Mouse (Mus musculus): ENCODE measurements around the gene Gfi1b. TPM values are rescaled to one million over a fixed set of nuclear protein-coding genes. Genes with fewer than 3 reads are reported as not detected.

Gene Gfi1b
- polyA plus RNA-seq (2011; ENCODE audit: insufficient read length, low read depth, missing spikeins): not detected in 2 replicates

DNA sequence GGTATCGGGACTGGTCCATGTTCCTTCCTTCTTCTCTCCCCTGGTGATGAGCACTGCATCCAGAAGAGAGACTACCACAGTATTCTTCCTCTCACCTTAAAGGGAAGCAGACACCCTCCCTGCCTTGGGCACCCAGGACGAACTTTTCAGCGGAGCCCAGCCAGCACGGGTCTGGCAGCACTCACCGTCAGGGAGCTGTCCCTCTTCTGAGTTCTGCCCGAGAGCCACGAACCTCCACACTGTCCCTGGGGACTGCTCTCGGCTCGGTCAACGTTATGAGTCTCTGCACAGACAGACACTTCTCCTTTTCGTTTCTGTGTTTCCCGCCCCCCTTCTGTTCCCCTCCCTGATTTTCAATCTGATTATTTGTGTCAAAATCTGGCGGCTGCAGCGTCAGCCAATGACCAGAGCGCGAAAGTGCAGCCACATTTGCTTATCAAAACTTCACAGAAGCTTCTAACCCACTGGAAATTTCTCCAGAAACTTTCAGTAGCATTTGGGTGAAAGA lies at the start of gene Gfi1b:
Gfi1b (minus strand) TSS at position 319 of the 508 bp plus-strand sequence.
- Histone ChIP-seq H3K27ac (ENCODE audit: insufficient read depth, low read length) (no peak within 1 kb of the TSS), H3K4me3 (ENCODE audit: insufficient read depth, low read length) (no peak within 1 kb of the TSS)
- TF ChIP-seq POLR2A (IDR thresholded peaks at IDR 0.05; ENCODE audit: low read depth, low read length) (no peak), CTCF (IDR thresholded peaks at IDR 0.05; ENCODE audit: borderline replicate concordance, insufficient read depth, low read length) (no peak)

DNA sequence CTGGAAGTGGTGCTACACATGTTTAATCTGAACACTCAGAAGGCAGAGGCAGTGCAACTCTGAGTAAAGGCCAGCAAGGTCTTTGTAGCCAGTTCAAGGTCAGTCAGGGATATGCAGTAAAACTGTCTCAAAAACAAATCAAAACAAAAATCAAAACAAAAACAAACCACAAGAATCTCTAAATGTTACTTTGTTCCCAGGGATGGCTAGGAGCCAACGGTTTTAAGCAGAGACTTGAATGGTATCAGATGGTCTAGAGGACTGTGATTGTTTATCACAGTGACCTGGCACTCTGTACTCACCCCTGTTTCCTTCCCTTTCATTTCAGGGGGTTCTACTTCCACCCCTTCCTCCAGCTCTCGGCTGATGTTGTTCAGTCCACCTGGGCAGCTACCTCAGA lies 49.7 kb upstream of the Gfi1b start:
- Histone ChIP-seq H3K4me3 (ENCODE audit: insufficient read depth, low read length) (no peak overlapping the region), H3K27ac (ENCODE audit: insufficient read depth, low read length) (no peak overlapping the region), H3K4me1 (ENCODE audit: control insufficient read depth, insufficient read depth, low read length) (no peaks in the 10 kb centered on the region)
- TF ChIP-seq CTCF (IDR thresholded peaks at IDR 0.05; ENCODE audit: borderline replicate concordance, insufficient read depth, low read length) (no peak), POLR2A (IDR thresholded peaks at IDR 0.05; ENCODE audit: low read depth, low read length) (no peak)

More for the DNA sequence above, at the start of gene Gfi1b:
- no peaks in the 10 kb centered on the region for H3K4me1 ChIP-seq (ENCODE audit: control insufficient read depth, insufficient read depth, low read length)

GRCm38 (mm10) chr2:28665818-28666217 lies 44.0 kb upstream of the Gfi1b start:
- Histone ChIP-seq H3K4me1 (ENCODE audit: control insufficient read depth, insufficient read depth, low read length) (no peaks in the 10 kb centered on the region), H3K4me3 (ENCODE audit: insufficient read depth, low read length) (no peak overlapping the region), H3K27ac (ENCODE audit: insufficient read depth, low read length) (no peak overlapping the region)
- TF ChIP-seq CTCF (IDR thresholded peaks at IDR 0.05; ENCODE audit: borderline replicate concordance, insufficient read depth, low read length) (no peak), POLR2A (IDR thresholded peaks at IDR 0.05; ENCODE audit: low read depth, low read length) (no peak)

DNA sequence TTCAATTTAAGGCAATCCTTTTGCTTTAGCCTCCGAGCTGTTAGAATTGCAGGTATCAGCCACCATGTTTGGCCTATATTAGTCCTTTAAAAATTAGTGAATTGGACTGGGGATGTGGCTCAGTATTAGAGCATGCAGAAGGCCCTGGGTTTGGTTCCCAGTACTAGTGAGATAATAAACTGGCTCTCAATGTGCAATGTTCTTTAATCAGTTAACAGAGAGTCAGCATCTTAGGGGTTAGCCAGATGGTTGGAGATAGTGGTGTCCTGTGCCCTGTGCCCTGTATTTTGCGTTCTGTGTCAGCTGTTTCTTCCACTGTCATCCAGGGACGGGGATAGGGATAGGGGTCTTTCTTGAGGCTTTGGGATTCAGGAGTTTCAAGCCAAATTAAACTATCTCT lies 41.1 kb upstream of the Gfi1b start:
- TF ChIP-seq CTCF (IDR thresholded peaks at IDR 0.05; ENCODE audit: borderline replicate concordance, insufficient read depth, low read length) (no peak), POLR2A (IDR thresholded peaks at IDR 0.05; ENCODE audit: low read depth, low read length) (no peak)
- H3K4me3 ChIP-seq (ENCODE audit: insufficient read depth, low read length): no peak overlapping the region
- no peak overlapping the region for H3K27ac ChIP-seq (ENCODE audit: insufficient read depth, low read length)
- H3K4me1 ChIP-seq (ENCODE audit: control insufficient read depth, insufficient read depth, low read length): no peaks in the 10 kb centered on the region

GRCm38 (mm10) chr2:28656216-28656615 lies 34.4 kb upstream of the Gfi1b start:
- no peaks in the 10 kb centered on the region for H3K4me1 ChIP-seq (ENCODE audit: control insufficient read depth, insufficient read depth, low read length)
- no peak overlapping the region for H3K27ac ChIP-seq (ENCODE audit: insufficient read depth, low read length)
- no peak for TF ChIP-seq POLR2A (IDR thresholded peaks at IDR 0.05; ENCODE audit: low read depth, low read length)
- TF ChIP-seq CTCF (IDR thresholded peaks at IDR 0.05; ENCODE audit: borderline replicate concordance, insufficient read depth, low read length): no peak
- H3K4me3 ChIP-seq (ENCODE audit: insufficient read depth, low read length): no peak overlapping the region

DNA sequence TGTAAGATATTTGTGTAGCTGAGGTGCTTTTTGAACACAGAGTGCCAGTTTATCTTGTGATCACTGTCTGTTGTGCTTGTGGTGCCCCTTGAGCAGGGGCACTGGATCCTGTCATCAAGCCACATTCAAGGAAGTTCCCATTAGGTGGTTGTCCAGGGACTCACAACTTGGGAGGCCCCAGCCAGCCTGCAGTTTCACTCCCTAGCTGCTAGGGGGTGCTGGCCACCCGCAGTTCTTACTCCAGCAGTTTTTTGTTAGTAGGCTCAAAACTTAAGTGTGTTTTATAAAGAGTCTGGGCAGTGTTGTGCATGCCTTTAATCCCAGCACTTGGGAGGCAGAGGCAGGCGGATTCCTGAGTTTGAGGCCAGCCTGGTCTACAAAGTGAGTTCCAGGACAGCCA lies 32.5 kb upstream of the Gfi1b start:
- no peak overlapping the region for H3K4me3 ChIP-seq (ENCODE audit: insufficient read depth, low read length)
- no peak overlapping the region for H3K27ac ChIP-seq (ENCODE audit: insufficient read depth, low read length)
- no peaks in the 10 kb centered on the region for H3K4me1 ChIP-seq (ENCODE audit: control insufficient read depth, insufficient read depth, low read length)
- TF ChIP-seq CTCF (IDR thresholded peaks at IDR 0.05; ENCODE audit: borderline replicate concordance, insufficient read depth, low read length) (0 out of 2 replicates have a peak, but pooled peaks have one; percentile 7), POLR2A (IDR thresholded peaks at IDR 0.05; ENCODE audit: low read depth, low read length) (no peak)

DNA sequence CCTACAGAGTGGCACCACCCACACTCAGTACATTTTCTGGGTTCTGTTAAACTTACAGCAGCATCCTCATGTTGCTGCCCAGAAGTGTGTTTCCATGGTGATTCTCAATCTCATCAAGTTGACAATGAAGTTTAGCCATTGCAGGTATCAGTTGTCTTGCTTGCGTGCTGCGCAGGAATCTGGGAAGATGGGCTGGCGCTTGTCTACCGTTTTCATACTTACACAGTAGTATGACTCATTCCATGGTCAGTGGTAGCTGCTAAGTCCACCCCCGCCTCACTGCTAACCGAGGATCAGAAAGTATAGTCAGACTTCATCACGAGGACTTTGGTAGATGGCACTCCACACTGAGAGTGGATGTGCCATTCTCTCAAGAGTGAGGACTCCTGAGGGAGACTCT lies 31.6 kb upstream of the Gfi1b start:
- no peaks in the 10 kb centered on the region for H3K4me1 ChIP-seq (ENCODE audit: control insufficient read depth, insufficient read depth, low read length)
- H3K27ac ChIP-seq (ENCODE audit: insufficient read depth, low read length): no peak overlapping the region
- no peak overlapping the region for H3K4me3 ChIP-seq (ENCODE audit: insufficient read depth, low read length)
- no peak for TF ChIP-seq CTCF (IDR thresholded peaks at IDR 0.05; ENCODE audit: borderline replicate concordance, insufficient read depth, low read length)
- no peak for TF ChIP-seq POLR2A (IDR thresholded peaks at IDR 0.05; ENCODE audit: low read depth, low read length)

DNA sequence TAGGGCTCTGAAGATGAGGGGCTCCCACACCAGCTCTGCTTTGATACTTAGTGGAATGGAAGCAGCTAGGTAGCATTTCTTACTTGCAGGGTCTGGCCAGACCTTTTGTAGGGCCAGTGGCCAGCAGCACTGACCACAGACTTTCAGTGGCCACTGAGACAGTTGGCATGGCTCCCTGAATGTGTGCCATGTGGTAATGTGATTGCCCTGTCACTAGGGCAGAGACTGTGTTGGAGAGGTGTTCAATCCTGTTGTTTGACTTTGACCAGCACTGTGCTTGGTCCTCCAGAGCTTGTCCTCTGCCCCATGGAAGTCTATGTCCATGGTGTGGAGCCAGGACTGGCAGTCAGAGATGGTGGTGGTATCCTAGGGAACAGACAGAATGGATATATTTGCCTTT lies 28.7 kb upstream of the Gfi1b start:
- Histone ChIP-seq H3K27ac (ENCODE audit: insufficient read depth, low read length) (no peak overlapping the region), H3K4me3 (ENCODE audit: insufficient read depth, low read length) (no peak overlapping the region), H3K4me1 (ENCODE audit: control insufficient read depth, insufficient read depth, low read length) (no peaks in the 10 kb centered on the region)
- no peak for TF ChIP-seq POLR2A (IDR thresholded peaks at IDR 0.05; ENCODE audit: low read depth, low read length)
- no peak for TF ChIP-seq CTCF (IDR thresholded peaks at IDR 0.05; ENCODE audit: borderline replicate concordance, insufficient read depth, low read length)

- H3K27ac ChIP-seq (ENCODE audit: insufficient read depth, low read length): no peak overlapping the region
- H3K4me3 ChIP-seq (ENCODE audit: insufficient read depth, low read length): no peak overlapping the region
- TF ChIP-seq POLR2A (IDR thresholded peaks at IDR 0.05; ENCODE audit: low read depth, low read length): no peak
- TF ChIP-seq CTCF (IDR thresholded peaks at IDR 0.05; ENCODE audit: borderline replicate concordance, insufficient read depth, low read length): no peak
- H3K4me1 ChIP-seq (ENCODE audit: control insufficient read depth, insufficient read depth, low read length): peaks cover 2% of the 10 kb centered on the region
These were observed 21.3 kb upstream of the Gfi1b start for GRCm38 (mm10) chr2:28643081-28643480.

DNA sequence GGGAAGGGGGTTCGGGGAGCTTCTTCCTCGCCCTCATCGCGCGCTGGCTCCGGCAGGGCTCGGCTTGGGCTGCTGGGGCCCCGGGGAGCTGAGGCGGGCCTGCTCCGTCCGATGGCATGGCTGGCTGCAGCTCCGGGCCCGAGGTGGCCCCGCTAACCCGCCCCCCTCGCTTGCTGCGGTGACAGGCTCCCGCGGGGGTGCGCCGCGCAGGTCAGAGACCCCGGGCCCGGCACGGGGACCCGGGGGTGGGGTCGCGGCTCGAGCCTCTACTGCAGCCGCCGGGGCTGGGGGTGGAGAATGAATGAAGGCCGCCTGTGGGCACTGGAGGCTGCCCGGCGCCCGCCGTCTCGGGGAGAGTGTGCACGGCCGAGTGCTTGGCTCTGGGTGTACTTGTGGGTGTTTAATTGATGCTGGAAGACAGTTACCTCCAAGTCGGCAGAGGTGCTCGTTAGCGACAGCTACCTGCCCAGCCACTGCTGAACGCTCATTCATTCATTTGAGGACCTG lies 19.7 kb upstream of the Gfi1b start:
- H3K4me3 ChIP-seq (ENCODE audit: insufficient read depth, low read length): peak overlapping the region; percentile 71
- peaks cover 4% of the 10 kb centered on the region for H3K4me1 ChIP-seq (ENCODE audit: control insufficient read depth, insufficient read depth, low read length)
- no peak overlapping the region for H3K27ac ChIP-seq (ENCODE audit: insufficient read depth, low read length)
- TF ChIP-seq POLR2A (IDR thresholded peaks at IDR 0.05; ENCODE audit: low read depth, low read length) (no peak), CTCF (IDR thresholded peaks at IDR 0.05; ENCODE audit: borderline replicate concordance, insufficient read depth, low read length) (no peak)

All from embryonic fibroblast, embryonic 13.5 days (primary cell).